Mouse (Mus musculus): ENCODE measurements around the gene Sdk2.

The Sdk2 gene

DNA sequence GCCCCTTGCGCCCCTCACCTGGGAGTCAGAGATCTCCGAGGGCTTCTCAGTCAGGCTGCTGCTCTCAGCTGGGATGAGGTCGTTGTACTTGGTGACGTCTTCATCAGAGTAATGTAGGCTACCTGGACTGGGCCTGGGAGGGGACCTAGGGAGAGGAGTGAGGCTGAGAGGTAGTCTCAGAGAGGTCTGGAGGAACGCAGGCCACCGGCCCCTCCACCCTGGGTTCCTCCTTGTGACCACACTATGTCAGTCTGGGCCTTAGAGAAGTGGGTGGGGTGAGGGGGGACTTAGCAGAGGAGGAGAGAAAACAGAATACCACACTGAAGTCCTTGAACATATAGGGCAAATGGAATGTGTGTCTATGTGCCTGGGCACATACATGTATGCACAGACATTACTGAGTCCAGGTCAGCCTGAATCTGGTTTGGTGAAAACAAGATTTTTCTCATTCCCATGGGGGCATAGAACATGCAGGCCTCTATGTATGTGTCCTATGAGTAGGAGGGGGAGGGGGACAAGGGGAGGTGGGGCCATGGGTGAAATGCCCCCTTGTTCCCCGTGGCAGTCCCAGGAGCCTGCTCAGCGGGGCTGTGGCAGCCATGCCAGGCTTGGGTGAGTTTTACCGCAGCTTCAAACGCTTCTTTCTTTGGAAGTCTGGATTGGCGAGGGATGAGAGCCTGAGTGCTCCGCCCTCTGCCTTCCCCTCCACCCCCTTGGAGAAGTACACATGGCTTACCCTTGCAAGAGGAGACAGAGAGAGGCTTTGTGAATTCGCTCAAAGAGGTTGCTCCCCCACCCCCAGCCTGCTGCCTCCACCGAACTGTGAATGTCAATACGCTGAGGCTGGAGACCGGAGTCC, 275.3 kb downstream of the Sdk2 start:
- no peak for DNase-seq (ENCODE audit: low spot score in 2 of 2)

DNA sequence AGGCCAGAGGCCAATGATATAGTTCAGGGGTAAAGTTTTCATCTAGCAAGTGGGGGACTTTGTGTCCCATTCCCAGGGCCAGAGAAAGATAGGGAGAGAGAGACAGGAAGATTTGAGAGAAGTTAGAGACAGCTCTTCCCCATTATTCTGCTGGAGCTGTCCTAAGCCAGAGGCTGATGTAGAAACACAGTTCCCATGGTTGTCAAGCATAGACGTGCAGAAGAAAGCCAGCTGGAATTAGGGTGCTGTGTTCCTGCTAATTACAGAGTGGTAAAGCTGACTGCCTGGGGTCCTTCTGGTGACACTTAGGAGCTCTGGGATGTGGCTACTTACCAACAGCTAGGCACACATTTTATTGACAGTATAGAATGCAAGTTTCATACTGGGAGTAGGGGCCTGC, 277.7 kb downstream of the Sdk2 start:
- DNase-seq (ENCODE audit: low spot score in 2 of 2): no peak

DNA sequence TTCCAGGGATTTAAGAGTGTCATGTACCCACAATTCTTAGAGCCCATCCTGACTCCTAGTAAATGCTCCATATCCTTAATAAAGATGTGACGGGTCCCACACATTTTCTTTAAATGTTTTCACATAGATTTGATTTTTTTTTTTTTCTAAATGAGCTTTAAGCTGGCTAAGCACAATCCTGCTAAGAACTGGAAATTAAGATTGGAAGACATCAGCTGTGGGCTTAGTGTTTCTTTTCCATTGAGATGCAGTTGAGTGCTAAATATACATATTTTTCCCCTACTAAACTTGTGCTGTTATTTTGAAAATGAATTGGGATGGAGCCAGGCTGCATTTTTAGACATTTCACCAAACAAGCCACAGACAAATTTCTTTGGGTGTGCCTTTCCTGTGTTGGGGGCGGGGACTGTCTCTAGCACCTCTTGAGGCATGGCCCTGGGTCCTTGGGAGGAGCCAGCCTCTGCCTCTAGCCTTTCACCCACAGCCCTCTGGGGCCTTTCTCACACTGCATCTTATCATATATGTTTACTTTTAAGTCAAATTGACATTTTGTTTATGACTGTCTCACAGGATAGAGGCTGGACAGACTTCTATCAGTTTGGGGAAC, 278.6 kb downstream of the Sdk2 start:
- DNase-seq (ENCODE audit: low spot score in 2 of 2): peak; percentile 63 to 73

DNA sequence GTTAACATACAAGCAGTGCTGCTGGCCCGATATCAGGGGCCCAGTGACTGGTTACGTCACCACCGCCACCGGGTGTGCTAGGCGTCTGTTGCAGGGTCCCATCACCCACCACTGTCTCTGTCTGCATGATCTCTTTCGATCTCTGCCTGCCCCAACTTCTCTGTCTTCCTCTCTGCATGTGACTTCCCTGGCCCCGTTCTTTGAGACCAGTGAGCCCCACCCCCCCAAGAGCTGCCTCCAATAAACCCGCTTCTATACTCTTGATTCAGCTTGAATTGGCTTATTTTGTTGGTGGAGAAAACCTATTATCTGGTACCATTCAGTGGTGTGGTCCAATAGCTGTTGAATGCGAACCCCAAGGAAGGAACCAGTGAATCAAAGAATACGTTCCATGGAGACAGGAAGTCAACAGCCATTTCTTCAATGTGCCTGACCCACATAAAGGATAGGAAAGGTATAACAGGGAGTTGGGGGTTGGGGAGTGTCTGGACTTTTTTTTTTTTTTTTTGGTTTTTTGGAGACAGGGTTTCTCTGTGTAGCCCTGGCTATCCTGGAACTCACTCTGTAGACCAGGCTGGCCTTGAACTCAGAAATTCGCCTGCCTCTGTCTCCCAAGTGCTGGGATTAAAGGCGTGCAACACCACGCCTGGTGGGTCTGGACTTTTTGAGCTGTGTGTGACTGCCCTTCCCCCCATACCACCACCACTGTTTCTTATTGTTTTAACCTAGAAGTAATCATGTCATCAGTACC, 279.2 kb downstream of the Sdk2 start:
- DNase-seq (ENCODE audit: low spot score in 2 of 2): no peak

DNA sequence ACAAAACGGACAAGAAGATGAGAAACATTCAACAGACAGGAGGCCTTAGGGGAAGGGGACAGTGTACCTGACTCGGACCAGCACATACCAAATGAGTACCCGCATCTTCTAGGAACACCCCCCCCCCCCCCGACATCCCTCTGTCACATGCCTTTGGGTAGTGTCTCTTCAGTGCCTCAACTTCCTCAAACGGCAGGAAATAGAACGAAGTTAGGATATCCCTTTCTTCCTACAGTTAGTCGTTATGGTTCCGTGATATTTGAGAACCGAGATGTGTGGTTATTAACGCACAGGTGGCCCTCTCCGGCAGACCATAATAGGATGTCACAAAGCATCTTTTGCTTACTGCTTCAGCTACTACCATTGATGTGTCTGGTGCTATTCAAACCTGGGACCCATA, 279.8 kb downstream of the Sdk2 start:
- DNase-seq (ENCODE audit: low spot score in 2 of 2): no peak

DNA sequence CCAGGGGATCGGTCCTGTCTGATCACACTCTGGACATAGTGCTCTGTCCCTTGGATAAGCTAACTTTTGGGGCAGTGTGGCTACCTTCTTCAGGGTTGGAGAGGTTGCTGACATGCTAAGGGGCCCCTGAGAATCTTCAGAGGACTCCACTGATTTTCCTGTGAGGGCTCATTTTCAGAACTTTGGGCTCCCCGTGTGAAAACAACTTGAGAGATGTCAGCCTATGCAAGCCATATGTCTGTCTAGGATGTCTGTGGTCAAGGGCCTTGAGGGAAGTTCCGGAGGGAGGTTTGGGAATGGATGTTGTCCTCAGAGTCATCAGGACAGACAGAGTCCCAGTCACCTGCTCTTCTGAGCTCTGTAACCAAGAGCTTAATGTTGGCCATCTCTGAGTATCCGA, 280.5 kb downstream of the Sdk2 start:
- no peak for DNase-seq (ENCODE audit: low spot score in 2 of 2)

DNA sequence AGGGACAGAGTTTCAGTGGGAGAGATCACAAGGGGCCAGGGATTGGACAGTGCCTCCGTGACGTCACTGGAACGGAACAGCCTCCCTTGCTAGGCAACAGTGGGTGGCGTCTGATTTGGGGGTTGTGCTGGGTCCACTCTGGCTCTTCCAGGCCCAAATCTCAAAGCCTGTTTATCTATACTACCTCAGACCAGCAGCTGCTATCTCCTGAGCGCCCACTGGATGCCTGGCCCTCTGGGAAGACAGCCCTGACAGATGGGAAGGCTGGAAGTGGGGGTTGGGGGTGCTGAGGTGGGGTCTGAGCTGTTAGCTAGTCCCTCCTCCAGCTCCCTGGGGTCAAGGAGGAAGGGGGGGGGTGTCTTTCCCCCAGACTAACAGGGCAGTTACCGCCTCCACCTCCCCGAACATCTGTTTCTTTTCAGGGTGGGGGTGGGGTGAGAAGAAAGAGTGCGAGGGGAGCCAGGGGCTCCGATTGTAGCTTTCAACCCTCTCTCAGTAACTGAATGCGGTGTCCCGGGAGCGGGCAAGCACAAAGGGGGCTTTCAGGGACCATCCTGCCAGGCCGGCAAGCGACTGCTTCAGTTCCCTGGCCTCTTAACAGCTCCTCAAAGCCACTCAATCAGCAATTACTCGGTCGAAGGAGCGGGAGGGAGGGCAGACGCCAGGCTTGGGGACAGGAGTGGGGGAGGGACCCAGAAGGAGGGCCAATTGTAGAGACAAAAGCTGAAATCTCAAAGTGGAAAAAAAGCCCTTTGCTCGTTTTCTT, 281.3 kb downstream of the Sdk2 start:
- DNase-seq (ENCODE audit: low spot score in 2 of 2): no peak

DNA sequence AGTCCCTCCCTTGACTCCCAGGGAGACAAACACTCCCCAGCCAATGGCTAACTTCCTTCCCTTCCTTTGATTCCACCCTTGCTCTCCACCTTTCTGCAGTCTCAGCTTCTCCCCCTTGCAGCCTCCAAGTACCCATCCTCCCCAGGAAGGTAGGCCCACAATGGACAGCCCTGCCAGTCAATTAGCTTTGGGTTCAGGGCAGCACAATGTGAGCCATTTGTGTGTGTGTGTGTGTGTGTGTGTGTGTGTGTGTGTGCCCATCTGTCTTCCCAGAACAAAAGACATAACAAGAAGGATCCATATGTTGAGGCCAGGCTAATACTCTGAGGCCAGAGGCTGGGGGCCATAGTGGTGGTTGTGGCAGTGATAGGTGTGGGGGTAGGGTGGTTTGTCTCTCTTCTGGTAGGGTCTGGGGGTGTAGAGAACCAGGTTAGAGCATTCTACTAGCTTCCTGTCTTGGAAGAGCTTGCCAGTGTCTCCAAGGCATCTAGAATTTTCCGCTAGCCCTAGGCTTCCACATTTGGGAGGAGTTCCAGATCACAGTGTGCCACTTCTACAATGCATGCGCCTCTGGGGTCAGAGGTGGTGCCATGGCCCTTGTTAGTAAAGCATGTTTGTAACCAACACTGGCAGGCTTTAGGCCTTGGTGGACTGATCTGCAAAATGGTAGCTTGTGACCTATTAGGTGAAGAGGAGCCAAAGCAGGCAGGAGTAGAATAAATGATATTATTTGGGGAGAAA, 282.0 kb downstream of the Sdk2 start:
- DNase-seq (ENCODE audit: low spot score in 2 of 2): no peak

DNA sequence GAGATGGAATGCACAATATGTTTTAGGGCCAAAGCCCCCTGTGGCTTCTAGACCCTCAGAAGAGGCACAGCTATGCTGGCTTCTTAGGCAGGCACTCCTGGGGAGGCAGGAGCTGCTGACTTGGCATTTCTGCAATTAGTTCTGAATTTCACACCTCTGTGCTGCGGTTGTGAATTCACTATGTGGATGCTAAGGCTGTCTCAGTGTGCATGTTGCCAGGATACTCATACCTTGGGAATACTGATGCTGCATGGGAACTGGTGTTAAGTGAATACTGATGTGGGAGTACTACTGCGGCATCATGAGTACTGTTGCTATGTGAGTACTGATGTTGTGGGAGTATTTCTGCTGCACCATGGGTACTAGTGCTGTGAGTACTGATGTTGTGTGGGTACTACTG, 284.4 kb downstream of the Sdk2 start:
- DNase-seq (ENCODE audit: low spot score in 2 of 2): no peak

DNA sequence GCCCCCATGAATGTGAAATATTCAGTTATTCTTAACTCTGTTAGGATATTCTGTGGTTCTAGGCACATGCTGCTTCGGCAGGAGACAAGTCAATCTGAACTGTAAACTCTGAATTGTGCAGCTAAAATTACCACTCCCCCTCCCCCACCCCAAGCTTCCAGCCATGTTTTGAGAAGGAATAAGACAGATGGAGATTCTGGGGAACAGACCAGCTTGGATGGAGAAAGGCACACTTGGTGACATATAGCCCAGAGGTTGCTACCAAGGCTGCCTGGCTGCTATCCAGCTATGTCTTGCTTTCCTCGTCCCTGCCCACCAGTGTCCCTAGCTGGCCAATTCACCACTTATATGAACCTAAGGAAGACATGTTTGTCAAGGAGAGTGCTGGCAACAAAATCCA, 284.8 kb downstream of the Sdk2 start:
- DNase-seq (ENCODE audit: low spot score in 2 of 2): no peak

DNA sequence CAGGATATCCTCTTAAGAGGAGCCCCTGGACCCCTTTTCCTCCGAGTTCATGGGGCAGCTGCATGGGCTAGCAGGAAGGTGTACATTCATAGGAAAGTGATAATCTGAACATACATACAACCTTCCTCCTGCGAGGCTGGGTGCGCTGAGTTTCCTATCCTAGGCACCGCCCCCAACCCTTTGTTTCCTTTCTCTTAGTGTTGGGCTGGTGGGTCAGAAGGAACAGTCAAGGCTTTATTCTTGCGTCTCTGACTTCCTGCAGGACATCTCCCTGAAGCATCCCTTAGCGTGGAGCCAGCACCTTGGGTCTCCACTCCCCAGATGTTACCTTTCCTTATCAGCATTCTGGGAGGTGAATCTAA, 287.2 kb downstream of the Sdk2 start:
- no peak for DNase-seq (ENCODE audit: low spot score in 2 of 2)

DNA sequence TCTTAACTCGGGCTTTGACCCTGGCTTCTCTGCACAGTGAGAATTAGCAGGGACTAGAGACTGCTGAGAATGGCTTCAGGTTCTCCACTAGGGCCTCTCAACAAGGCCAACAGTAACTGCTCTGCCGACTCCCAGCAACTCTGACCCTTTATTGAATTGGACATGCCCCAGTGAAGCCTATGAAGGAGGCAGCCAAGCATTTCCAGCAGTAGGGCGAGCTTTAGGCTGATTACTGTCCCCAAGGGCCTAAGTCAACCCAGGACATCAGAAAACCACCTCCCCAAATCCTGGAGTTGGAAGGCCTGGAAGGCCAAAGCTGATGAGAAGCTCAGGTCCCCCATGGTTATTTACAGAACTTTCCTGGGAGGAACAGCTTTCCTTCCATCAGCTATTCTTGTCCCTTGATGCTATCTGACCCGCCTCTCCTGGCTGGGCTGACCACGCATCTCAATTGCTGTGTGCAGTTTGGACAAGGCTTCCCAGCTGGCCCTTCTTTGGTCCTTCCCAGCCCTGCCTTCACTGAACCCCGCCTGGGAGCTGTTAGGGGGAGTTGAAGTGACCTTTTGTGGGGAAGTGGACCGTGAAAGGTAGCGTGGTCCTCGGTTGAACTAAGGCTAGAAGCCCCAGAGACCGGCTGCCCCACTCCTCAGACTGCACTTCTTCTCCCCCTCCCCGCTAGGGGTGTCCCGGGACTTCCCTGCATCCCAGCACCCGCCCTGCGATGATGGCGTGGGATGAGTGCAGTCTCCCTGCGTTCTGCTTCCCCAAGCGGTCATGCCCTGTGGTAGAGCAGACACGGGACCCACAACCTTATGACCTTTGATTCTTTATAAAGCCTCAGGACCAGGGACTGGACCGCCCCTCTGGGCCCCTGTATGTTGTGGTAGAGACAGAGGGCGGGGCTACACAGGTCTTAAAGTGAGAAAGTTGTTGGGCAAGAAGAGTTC, 287.8 kb downstream of the Sdk2 start:
- DNase-seq (ENCODE audit: low spot score in 2 of 2): peak in 1 of 2 experiments; percentile 17

DNA sequence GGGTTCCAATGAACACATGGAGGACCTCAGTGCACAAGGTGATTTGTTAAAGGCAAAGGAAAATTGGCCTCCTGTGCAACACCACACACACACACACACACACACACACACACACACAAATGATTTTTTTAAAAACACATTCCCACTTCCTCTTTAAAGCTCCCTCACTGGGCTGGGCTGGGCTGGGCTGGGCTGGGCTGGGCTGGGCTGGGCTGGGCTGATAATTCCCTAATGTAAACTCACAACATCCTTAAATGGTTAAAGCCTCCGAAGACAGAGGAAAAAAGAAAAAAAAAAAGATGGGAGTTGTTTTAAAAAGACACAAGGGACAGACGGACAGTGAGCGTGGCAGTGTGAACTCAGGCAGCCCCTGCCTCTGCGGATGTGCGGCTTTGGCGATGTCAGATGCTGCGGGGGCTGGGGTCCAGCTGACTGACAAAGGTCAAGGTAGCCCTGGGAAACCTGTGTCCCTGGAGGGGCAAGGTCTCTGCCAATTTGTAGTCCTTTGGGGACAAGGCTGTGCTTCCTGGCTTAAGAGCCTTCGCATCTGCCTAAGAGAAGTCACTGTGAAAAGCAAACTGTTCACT, 288.9 kb downstream of the Sdk2 start:
- DNase-seq (ENCODE audit: low spot score in 2 of 2): peak in 1 of 2 experiments; percentile 13

DNA sequence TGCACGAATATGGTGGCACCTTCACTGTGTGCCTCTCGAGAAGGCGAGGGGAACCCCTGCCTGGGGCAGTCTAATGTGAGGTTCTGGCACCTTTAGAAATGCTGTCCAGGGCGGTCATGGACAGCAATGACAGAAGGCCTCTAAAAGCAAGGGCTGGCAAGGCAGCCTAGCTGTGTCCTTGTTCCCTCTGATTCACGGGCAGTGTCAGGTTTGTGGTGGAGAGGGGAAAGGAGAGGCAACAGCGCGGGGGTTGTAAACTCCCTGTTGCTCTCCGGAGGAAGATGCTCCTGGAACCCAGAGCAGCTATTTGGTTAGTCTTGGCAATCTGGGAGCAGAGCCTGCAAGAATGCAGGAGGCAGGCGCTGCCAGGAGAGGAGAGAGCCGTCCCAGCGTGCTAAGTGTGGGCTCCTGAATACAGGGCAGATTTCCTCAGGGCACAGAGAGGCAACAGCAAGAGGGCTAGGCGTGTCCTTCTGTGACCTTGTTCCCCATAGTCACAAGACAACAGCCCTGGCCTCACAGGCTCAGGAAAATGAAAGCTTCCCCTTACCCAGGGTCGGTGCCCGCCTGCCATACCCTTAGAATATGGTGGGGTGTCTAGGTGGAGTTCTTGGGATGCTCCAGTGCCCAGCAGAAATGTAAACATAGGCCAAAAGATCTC, 289.9 kb downstream of the Sdk2 start:
- no peak for DNase-seq (ENCODE audit: low spot score in 2 of 2)

DNA sequence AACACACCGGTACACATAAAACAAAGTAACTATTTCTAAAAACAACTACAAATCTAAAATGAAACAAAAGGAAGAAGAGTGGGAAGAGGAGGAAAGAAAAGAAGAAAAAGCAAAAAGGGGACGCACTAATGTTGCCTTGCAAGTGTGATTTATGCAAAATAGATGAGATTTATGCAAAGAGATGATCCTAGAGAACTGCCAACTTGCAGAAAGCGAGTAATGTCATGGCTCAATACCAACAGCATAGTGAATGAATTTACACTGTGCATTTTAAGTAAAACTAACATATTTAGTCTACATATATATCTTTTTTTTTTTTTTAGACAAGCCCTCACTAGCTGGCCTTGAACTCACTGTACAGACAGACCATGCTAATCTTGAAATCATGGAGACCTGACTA, 292.1 kb downstream of the Sdk2 start:
- no peak for DNase-seq (ENCODE audit: low spot score in 2 of 2)

DNA sequence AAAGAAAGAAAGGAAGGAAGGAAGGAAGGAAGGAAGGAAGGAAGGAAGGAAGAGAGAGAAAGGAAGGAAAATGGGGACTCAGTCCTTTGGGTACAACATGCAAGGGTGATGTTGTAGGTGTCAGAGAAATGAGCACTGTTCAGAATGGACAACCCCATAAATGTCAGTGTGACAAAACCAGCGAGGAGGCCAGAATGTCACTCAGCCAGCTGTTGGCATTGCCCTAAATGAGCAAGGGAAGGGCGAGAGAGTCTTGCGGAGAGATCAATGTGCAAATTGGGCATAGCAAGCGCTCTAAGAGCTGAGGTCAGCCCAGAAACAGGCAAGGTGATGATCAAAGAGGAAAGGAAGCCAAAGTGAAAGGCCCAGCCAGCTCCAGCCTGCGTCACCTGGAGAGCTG, 293.7 kb downstream of the Sdk2 start:
- DNase-seq (ENCODE audit: low spot score in 2 of 2): no peak

DNA sequence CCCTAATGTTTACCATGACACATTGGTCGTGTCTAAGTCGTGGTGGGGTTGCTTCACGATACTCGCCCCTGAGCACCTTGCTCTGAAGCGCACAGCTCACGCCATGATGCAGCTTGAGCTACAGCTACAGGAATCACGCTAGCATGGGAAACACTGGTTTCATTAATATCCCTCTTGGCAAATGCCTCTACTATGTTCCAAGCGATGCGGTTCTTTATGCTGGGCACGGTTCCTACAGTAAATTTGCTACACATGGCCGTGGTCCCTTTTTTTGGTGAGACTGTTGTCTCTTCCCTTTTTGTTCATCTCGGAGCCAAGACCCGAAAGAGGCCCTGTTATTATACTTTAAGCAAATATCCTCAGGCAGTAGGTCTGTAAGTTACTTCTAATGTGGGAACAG, 295.7 kb downstream of the Sdk2 start:
- DNase-seq (ENCODE audit: low spot score in 2 of 2): no peak

DNA sequence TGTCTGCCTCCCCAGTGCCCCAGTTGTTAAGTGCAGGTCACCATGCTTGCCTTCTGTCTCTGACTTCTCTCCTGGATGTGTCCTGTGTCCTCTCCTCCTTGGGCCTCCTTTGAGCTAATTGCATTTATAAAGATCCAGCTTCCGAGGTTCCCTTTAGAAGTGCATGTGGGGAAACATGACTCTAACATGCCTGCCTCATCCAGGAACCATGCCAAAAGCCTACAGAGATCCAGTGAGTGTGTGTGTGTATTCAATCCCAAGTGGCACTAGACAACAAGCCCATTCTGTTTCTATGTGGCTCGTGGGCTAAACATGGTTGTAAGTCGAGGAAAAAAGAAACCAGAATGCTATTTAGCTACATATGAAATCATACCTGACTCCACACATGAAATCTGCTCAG, 298.5 kb downstream of the Sdk2 start:
- no peak for DNase-seq (ENCODE audit: low spot score in 2 of 2)

DNA sequence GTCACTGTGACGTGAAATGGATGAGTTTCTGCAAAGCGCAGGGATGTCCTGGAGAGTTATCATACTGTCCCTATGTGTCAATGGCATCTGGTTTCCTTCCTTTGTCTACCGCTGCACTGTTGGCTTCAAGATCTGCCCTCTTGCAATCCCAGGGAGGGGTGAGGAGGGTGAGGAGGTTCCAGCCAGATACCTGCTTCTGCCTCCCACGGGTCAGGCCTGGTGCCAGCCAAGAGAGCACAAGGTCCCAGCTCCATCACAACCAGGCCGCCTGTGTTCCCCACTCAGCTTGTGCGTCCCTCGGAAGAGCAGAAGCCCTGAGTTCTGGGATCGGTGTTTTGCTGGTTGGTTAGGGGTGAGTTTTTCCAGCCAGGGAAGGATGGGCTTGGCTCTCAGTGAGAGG, 299.6 kb downstream of the Sdk2 start:
- no peak for DNase-seq (ENCODE audit: low spot score in 2 of 2)
